Mouse (Mus musculus) liver, embryonic 14.5 days (tissue): ENCODE data around the gene Fcnb.

Experiments
- CTCF ChIP-seq: IDR thresholded peaks from 2 replicates; pipeline ENCODE4 v1.5.1; 2016; ENCODE audit warnings: antibody characterized with exemption, low read depth, control low read depth
- EP300 ChIP-seq: IDR thresholded peaks from 2 replicates; pipeline ENCODE4 v1.6.1; 2016; ENCODE audit warnings: antibody characterized with exemption, low read depth

DNA sequence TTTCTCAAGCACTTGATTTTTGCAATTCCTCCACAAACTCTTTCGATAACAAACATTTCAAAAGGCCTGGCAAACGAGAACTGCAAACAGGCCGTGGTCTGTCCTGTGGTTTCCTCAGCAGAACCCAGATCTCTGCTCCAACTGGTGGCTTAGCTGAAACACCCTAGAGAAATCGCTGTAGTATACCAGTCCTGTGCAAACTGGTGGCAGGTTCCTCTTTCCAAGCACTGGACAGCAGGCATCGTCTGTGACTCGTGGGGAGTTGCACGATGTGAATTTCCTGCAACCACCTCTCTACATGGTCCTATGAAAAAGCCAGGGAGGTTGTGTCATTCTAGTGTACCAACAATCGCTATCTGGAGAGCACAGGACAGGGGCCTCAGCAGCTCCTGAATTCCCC, 7.4 kb upstream of the Fcnb start:
- TF ChIP-seq CTCF (no peak), EP300 (no peak)
